Mouse (Mus musculus) midbrain, embryonic 13.5 days (tissue): ENCODE results near the gene Thoc5. TPM values are rescaled to one million over a fixed set of nuclear protein-coding genes. Genes with fewer than 3 reads are reported as not detected.

Experiments
- ATAC-seq: fragments of 200-750 bp; cut with Nextera tagmentation; 2 replicates; pipeline ENCODE4 v1.8.0; 2017; ENCODE audit warnings: mild to moderate bottlenecking, moderate TSS enrichment, moderate library complexity
- H3K27ac ChIP-seq: fragments of 300-500 bp; sonication (generic); 2 replicates; pipeline ENCODE4 v1.5.1; 2015; ENCODE audit warnings: inconsistent platforms, mild to moderate bottlenecking, moderate library complexity
- H3K27me3 ChIP-seq: fragments of 300-500 bp; sonication (generic); 2 replicates; pipeline ENCODE4 v1.6.1; 2015; ENCODE audit warnings: mild to moderate bottlenecking, inconsistent platforms
- H3K36me3 ChIP-seq: fragments of 300-500 bp; sonication (generic); 2 replicates; pipeline ENCODE4 v1.6.1; 2015; ENCODE audit warnings: mild to moderate bottlenecking, inconsistent platforms
- H3K4me1 ChIP-seq: fragments of 300-500 bp; sonication (generic); replicated peaks from 2 replicates; pipeline ENCODE4 v1.6.1; 2015; ENCODE audit warnings: inconsistent platforms
- H3K4me2 ChIP-seq: fragments of 300-500 bp; sonication (generic); replicated peaks from 2 replicates; pipeline ENCODE4 v1.6.1; 2015; ENCODE audit warnings: moderate library complexity, mild to moderate bottlenecking, inconsistent platforms
- H3K4me3 ChIP-seq: fragments of 300-500 bp; sonication (generic); replicated peaks from 2 replicates; pipeline ENCODE4 v1.5.1; 2015; ENCODE audit warnings: mild to moderate bottlenecking, inconsistent platforms
- H3K9ac ChIP-seq: fragments of 300-500 bp; sonication (generic); replicated peaks from 2 replicates; pipeline ENCODE4 v1.6.1; 2015; ENCODE audit warnings: mild to moderate bottlenecking, inconsistent platforms
- H3K9me3 ChIP-seq: fragments of 300-500 bp; sonication (generic); 2 replicates; pipeline ENCODE4 v1.6.1; 2016; ENCODE audit warnings: mild to moderate bottlenecking, inconsistent platforms
- WGBS: fragments of 180-500 bp; shearing (Covaris S2); methylation state at CpG from one replicate; pipeline ENCODE4 v1.1.7; 2015; 5-methylcytosine and 5-hydroxymethylcytosine counted together
- polyA plus RNA-seq: library from polyadenylated mRNA; unstranded; fragments of >200 nt; fragmentation: Nextera tagmentation; extraction: Ambion mirVana; gene quantifications from 2 replicates; pipeline ENCODE4 v1.2.1, GENCODE M21; 2015

Gene Thoc5
- polyA plus RNA-seq, 1 experiment from 2014 or later = 63.3 TPM

GRCm38 (mm10) chr11:4873755-4874475 lies 21.2 kb upstream of the Thoc5 start, which contains the start of gene Nipsnap1:
TSS of gene Nipsnap1 (plus strand) at chr11:4873951.
- under 1% methylated on average over 30 of the region's 30 CpGs for WGBS
- Histone ChIP-seq H3K27me3 (no peaks in the 10 kb centered on the region), H3K9ac (peak within 1 kb of the TSS; percentile 84), H3K4me3 (peak within 1 kb of the TSS; percentile 75), H3K4me2 (peak within 1 kb of the TSS; percentile 84), H3K9me3 (no peaks in the 10 kb centered on the region), H3K36me3 (peaks cover 11% of the 10 kb centered on the region), H3K27ac (peak within 1 kb of the TSS; percentile 75), H3K4me1 (peaks cover 14% of the 10 kb centered on the region)
- ATAC-seq = peak; percentile 93

- H3K4me1 ChIP-seq = peaks cover 17% of the 10 kb centered on the region
- peaks cover 11% of the 10 kb centered on the region for H3K36me3 ChIP-seq
- peak; percentile 59 for ATAC-seq
- no peaks in the 10 kb centered on the region for H3K9me3 ChIP-seq
- WGBS = 6% methylated on average over 10 of the region's 10 CpGs
- no peaks in the 10 kb centered on the region for H3K27me3 ChIP-seq
- peak overlapping the region; percentile 75 for H3K4me3 ChIP-seq
- peak overlapping the region; percentile 84 for H3K4me2 ChIP-seq
- peak overlapping the region; percentile 84 for H3K9ac ChIP-seq
- H3K27ac ChIP-seq = peak overlapping the region; percentile 75
Measured at GRCm38 (mm10) chr11:4874551-4874950, 20.6 kb upstream of the Thoc5 start.

GRCm38 (mm10) chr11:4881087-4881486 lies 14.0 kb upstream of the Thoc5 start:
- H3K27me3 ChIP-seq = no peaks in the 10 kb centered on the region

GRCm38 (mm10) chr11:4882892-4883627 lies 12.1 kb upstream of the Thoc5 start:
- Histone ChIP-seq H3K9ac (no peak overlapping the region), H3K4me3 (no peak overlapping the region), H3K9me3 (no peaks in the 10 kb centered on the region), H3K27me3 (no peaks in the 10 kb centered on the region), H3K4me1 (peaks cover 3% of the 10 kb centered on the region; the same call in 1 of the 2 replicates), H3K36me3 (peaks cover 44% of the 10 kb centered on the region), H3K4me2 (no peak overlapping the region), H3K27ac (no peak overlapping the region)
- WGBS = 59% methylated on average over 14 of the region's 14 CpGs
- no peak for ATAC-seq

More at GRCm38 (mm10) chr11:4881087-4881486, 14.0 kb upstream of the Thoc5 start:
- no peak for ATAC-seq
- Histone ChIP-seq H3K9ac (no peak overlapping the region), H3K36me3 (peaks cover 37% of the 10 kb centered on the region), H3K4me3 (no peak overlapping the region), H3K27ac (no peak overlapping the region), H3K9me3 (no peaks in the 10 kb centered on the region), H3K4me1 (peaks cover 3% of the 10 kb centered on the region; the same call in 1 of the 2 replicates), H3K4me2 (no peak overlapping the region)
- 90% methylated on average over 4 of the region's 4 CpGs for WGBS

GRCm38 (mm10) chr11:4885385-4885903 lies 9.7 kb upstream of the Thoc5 start:
- H3K4me3 ChIP-seq = no peak overlapping the region
- WGBS = 69% methylated on average over 2 of the region's 2 CpGs
- ATAC-seq = no peak
- no peaks in the 10 kb centered on the region for H3K9me3 ChIP-seq
- no peak overlapping the region for H3K4me2 ChIP-seq
- no peak overlapping the region for H3K27ac ChIP-seq
- H3K9ac ChIP-seq = no peak overlapping the region
- no peaks in the 10 kb centered on the region for H3K4me1 ChIP-seq
- H3K27me3 ChIP-seq = no peaks in the 10 kb centered on the region
- peaks cover 68% of the 10 kb centered on the region for H3K36me3 ChIP-seq

- Histone ChIP-seq H3K36me3 (peaks cover 78% of the 10 kb centered on the region), H3K27me3 (no peaks in the 10 kb centered on the region), H3K9ac (no peak overlapping the region), H3K4me3 (no peak overlapping the region), H3K4me1 (no peaks in the 10 kb centered on the region), H3K9me3 (no peaks in the 10 kb centered on the region), H3K4me2 (no peak overlapping the region), H3K27ac (no peak overlapping the region)
- no peak for ATAC-seq
- 97% methylated on average over 3 of the region's 3 CpGs for WGBS
Measured at GRCm38 (mm10) chr11:4886987-4887386, 8.1 kb upstream of the Thoc5 start.

GRCm38 (mm10) chr11:4900437-4900836 lies 5.3 kb downstream of the Thoc5 start:
- H3K27ac ChIP-seq = no peak overlapping the region
- H3K36me3 ChIP-seq = peaks cover 59% of the 10 kb centered on the region
- H3K4me3 ChIP-seq = no peak overlapping the region
- H3K27me3 ChIP-seq = no peaks in the 10 kb centered on the region
- no peak for ATAC-seq
- H3K9ac ChIP-seq = no peak overlapping the region
- peaks cover 14% of the 10 kb centered on the region for H3K4me1 ChIP-seq
- no peak overlapping the region for H3K4me2 ChIP-seq
- no peaks in the 10 kb centered on the region for H3K9me3 ChIP-seq
- WGBS = 71% methylated on average over 5 of the region's 5 CpGs

- 83% methylated on average over 6 of the region's 6 CpGs for WGBS
- Histone ChIP-seq H3K4me2 (no peak overlapping the region), H3K4me1 (no peaks in the 10 kb centered on the region), H3K27me3 (no peaks in the 10 kb centered on the region), H3K27ac (no peak overlapping the region), H3K9ac (no peak overlapping the region), H3K9me3 (no peaks in the 10 kb centered on the region), H3K36me3 (peaks cover 70% of the 10 kb centered on the region), H3K4me3 (no peak overlapping the region)
- no peak for ATAC-seq
Measured at GRCm38 (mm10) chr11:4901956-4902355, 6.8 kb downstream of the Thoc5 start.

- Histone ChIP-seq H3K4me2 (no peak overlapping the region), H3K4me1 (no peaks in the 10 kb centered on the region), H3K9me3 (no peaks in the 10 kb centered on the region), H3K36me3 (peaks cover 87% of the 10 kb centered on the region), H3K27me3 (no peaks in the 10 kb centered on the region), H3K27ac (no peak overlapping the region), H3K4me3 (no peak overlapping the region), H3K9ac (no peak overlapping the region)
- 94% methylated on average over 6 of the region's 6 CpGs for WGBS
- no peak for ATAC-seq
Measured at GRCm38 (mm10) chr11:4906231-4906630, 11.1 kb downstream of the Thoc5 start.

GRCm38 (mm10) chr11:4916068-4916467 lies 20.9 kb downstream of the Thoc5 start:
- 44% methylated on average over 1 of the region's 1 CpGs for WGBS
- Histone ChIP-seq H3K4me2 (no peak overlapping the region), H3K9me3 (no peaks in the 10 kb centered on the region), H3K27me3 (no peaks in the 10 kb centered on the region), H3K4me1 (no peaks in the 10 kb centered on the region), H3K27ac (no peak overlapping the region), H3K9ac (no peak overlapping the region), H3K4me3 (no peak overlapping the region), H3K36me3 (peaks cover 96% of the 10 kb centered on the region)
- ATAC-seq = no peak

GRCm38 (mm10) chr11:4921281-4921680 lies 26.2 kb downstream of the Thoc5 start:
- Histone ChIP-seq H3K4me1 (no peaks in the 10 kb centered on the region), H3K9me3 (no peaks in the 10 kb centered on the region), H3K4me2 (no peak overlapping the region), H3K27me3 (no peaks in the 10 kb centered on the region), H3K9ac (no peak overlapping the region), H3K36me3 (peaks cover 96% of the 10 kb centered on the region), H3K27ac (no peak overlapping the region), H3K4me3 (no peak overlapping the region)
- WGBS = 89% methylated on average over 2 of the region's 2 CpGs
- no peak for ATAC-seq

- WGBS = 91% methylated on average over 7 of the region's 7 CpGs
- Histone ChIP-seq H3K9me3 (no peaks in the 10 kb centered on the region), H3K4me3 (no peak overlapping the region), H3K4me2 (no peak overlapping the region), H3K9ac (no peak overlapping the region), H3K36me3 (peaks cover 96% of the 10 kb centered on the region), H3K4me1 (no peaks in the 10 kb centered on the region), H3K27me3 (no peaks in the 10 kb centered on the region), H3K27ac (no peak overlapping the region)
- ATAC-seq = no peak
Measured at GRCm38 (mm10) chr11:4921751-4922150, 26.6 kb downstream of the Thoc5 start.
